Mouse (Mus musculus) intestine, embryonic 16.5 days (tissue): ENCODE data around the gene Gphb5. TPM values are rescaled to one million over a fixed set of nuclear protein-coding genes. Genes with fewer than 3 reads are reported as not detected.
A peak's percentile ranks its signal among the peaks of the same experiment; 100 is the strongest.

Source experiments
- ATAC-seq: fragments of 200-750 bp; cut with Nextera tagmentation; 2 replicates; pipeline ENCODE4 v1.8.0; 2017; ENCODE audit warnings: moderate TSS enrichment, moderate library complexity
- H3K27ac ChIP-seq: fragments of 300-500 bp; sonication (generic); 2 replicates; pipeline ENCODE4 v1.5.1; 2014; ENCODE audit warnings: mild to moderate bottlenecking, low read length
- H3K27me3 ChIP-seq: fragments of 300-500 bp; sonication (generic); replicated peaks from 2 replicates; pipeline ENCODE4 v1.6.1; 2014; ENCODE audit warnings: low read length, control low read depth, mixed read lengths; ENCODE audit not compliant: control insufficient read depth, insufficient read depth
- H3K36me3 ChIP-seq: fragments of 300-500 bp; sonication (generic); 2 replicates; pipeline ENCODE4 v1.6.1; 2014; ENCODE audit warnings: low read length, control low read depth; ENCODE audit not compliant: control insufficient read depth, insufficient read depth
- H3K4me1 ChIP-seq: fragments of 300-500 bp; sonication (generic); 2 replicates; pipeline ENCODE4 v1.6.1; 2014; ENCODE audit warnings: low read length, control low read depth, mixed read lengths; ENCODE audit not compliant: control insufficient read depth, insufficient read depth
- H3K4me2 ChIP-seq: fragments of 300-500 bp; sonication (generic); 2 replicates; pipeline ENCODE4 v1.6.1; 2014; ENCODE audit warnings: low read depth, low read length, control low read depth
- H3K4me3 ChIP-seq: fragments of 300-500 bp; sonication (generic); 2 replicates; pipeline ENCODE4 v1.5.1; 2014; ENCODE audit warnings: mild to moderate bottlenecking, low read length
- H3K9ac ChIP-seq: fragments of 300-500 bp; sonication (generic); 2 replicates; pipeline ENCODE4 v1.6.1; 2014; ENCODE audit warnings: low read depth, low read length
- H3K9me3 ChIP-seq: fragments of 300-500 bp; sonication (generic); 2 replicates; pipeline ENCODE4 v1.6.1; 2016; ENCODE audit warnings: low read length, control low read depth; ENCODE audit not compliant: control insufficient read depth
- WGBS: fragments of 180-500 bp; shearing (Covaris S2); extraction: QIAGEN DNeasy Blood & Tissue Kit; methylation state at CpG from one replicate; pipeline ENCODE4 v1.1.7; 2014; 5-methylcytosine and 5-hydroxymethylcytosine counted together
- polyA plus RNA-seq: library from polyadenylated mRNA; unstranded; fragments of >200 nt; fragmentation: Nextera tagmentation; extraction: Ambion mirVana; gene quantifications from 2 replicates; pipeline ENCODE4 v1.2.1, GENCODE M21; 2015

The Gphb5 gene
- polyA plus RNA-seq, 1 experiment from 2014 or later, result not detected

DNA sequence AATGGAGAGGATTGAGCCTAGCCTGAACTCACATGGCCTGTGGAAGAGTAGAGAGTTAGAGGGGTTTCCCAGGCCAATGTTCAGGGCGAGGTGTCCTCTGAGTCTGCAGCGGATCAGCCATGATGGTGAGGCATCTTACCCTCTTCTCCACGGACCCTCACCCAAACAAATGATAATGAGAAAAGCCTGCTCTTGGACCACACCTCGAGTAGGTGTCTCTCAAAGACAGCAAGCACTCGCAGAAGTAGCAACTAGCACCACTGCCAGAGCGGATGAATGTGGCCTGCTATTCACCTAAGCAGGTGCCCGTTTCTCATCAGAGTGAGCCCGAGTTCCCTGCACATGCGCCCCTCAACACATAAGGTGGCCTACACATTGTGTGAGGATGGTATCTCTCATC is 29.9 kb downstream of the Gphb5 start:
- Histone ChIP-seq H3K4me3 (no peak overlapping the region), H3K27me3 (no peaks in the 10 kb centered on the region), H3K4me1 (no peaks in the 10 kb centered on the region), H3K4me2 (no peak overlapping the region), H3K27ac (no peak overlapping the region), H3K9ac (no peak overlapping the region), H3K36me3 (no peaks in the 10 kb centered on the region), H3K9me3 (no peaks in the 10 kb centered on the region)
- no peak for ATAC-seq
- 89% methylated on average over 9 of the region's 9 CpGs for WGBS

DNA sequence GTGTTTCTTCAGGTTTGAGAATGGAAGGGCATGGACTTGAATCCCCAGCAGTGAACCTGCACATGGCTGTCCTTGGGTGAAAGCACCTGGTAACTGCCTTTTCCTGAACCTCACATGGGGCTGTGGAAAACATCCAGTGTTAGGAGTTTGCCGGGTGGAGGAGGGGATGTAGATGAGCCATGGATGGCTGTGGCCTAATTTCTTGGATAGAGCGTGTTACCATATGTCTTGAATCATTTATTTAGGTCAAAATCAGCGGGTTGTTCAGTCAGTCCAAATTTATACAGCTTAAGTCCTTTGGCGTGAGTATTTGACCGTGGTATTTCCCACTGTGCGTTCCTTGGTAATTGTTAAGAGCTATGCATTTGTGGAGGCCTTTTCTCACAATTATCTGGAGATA is 40.5 kb downstream of the Gphb5 start:
- no peak for ATAC-seq

GRCm38 (mm10) chr12:75375060-75375459 is 41.5 kb downstream of the Gphb5 start:
- H3K9ac ChIP-seq, result no peak overlapping the region
- no peak overlapping the region for H3K4me3 ChIP-seq
- no peaks in the 10 kb centered on the region for H3K4me1 ChIP-seq
- H3K36me3 ChIP-seq, result no peaks in the 10 kb centered on the region
- H3K27ac ChIP-seq, result no peak overlapping the region
- WGBS, result 85% methylated on average over 12 of the region's 12 CpGs
- no peaks in the 10 kb centered on the region for H3K9me3 ChIP-seq
- no peak overlapping the region for H3K4me2 ChIP-seq
- H3K27me3 ChIP-seq, result no peaks in the 10 kb centered on the region
- no peak for ATAC-seq

More for the DNA sequence above, 40.5 kb downstream of the Gphb5 start:
- Histone ChIP-seq H3K27ac (no peak overlapping the region), H3K9ac (no peak overlapping the region), H3K4me2 (no peak overlapping the region), H3K9me3 (no peaks in the 10 kb centered on the region), H3K4me3 (no peak overlapping the region), H3K27me3 (no peaks in the 10 kb centered on the region), H3K4me1 (no peaks in the 10 kb centered on the region), H3K36me3 (no peaks in the 10 kb centered on the region)
- 82% methylated on average over 6 of the region's 6 CpGs for WGBS

GRCm38 (mm10) chr12:75374437-75374836 is 42.1 kb downstream of the Gphb5 start:
- WGBS, result 92% methylated on average over 10 of the region's 10 CpGs
- no peak for ATAC-seq
- H3K4me2 ChIP-seq, result no peak overlapping the region
- no peak overlapping the region for H3K27ac ChIP-seq
- no peaks in the 10 kb centered on the region for H3K27me3 ChIP-seq
- H3K9ac ChIP-seq, result no peak overlapping the region
- H3K9me3 ChIP-seq, result no peaks in the 10 kb centered on the region
- H3K4me1 ChIP-seq, result no peaks in the 10 kb centered on the region; the same call in 1 of the 2 replicates
- no peak overlapping the region for H3K4me3 ChIP-seq
- H3K36me3 ChIP-seq, result no peaks in the 10 kb centered on the region

- Histone ChIP-seq H3K4me2 (no peak overlapping the region), H3K27me3 (no peaks in the 10 kb centered on the region), H3K4me1 (no peaks in the 10 kb centered on the region; the same call in 1 of the 2 replicates), H3K36me3 (no peaks in the 10 kb centered on the region), H3K9me3 (no peaks in the 10 kb centered on the region), H3K9ac (no peak overlapping the region), H3K27ac (no peak overlapping the region), H3K4me3 (no peak overlapping the region)
- 0 out of 2 replicates have a peak, but pooled peaks have one; percentile 18 for ATAC-seq
- 54% methylated on average over 2 of the region's 2 CpGs for WGBS
These were observed 47.1 kb downstream of the Gphb5 start for GRCm38 (mm10) chr12:75369418-75369851.

DNA sequence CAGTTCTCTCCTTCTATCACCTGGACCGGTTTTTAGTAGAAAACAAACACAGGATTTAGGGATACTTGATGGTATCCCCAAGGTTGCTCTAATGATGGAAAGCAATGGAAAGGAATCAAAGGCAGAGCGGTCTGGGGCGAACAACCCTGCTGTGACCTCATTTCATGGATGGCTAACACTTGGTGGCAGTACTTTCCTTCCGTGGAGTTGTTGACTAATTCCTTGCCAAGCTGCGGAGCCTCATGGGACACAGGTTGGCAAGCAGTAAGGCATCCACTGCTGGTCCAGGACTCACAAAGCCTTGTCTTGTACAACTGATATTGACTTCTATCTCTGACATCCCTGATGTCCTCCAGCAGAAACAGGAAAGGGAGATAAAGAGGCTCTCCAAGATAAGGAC is 48.1 kb downstream of the Gphb5 start:
- Histone ChIP-seq H3K27me3 (no peaks in the 10 kb centered on the region), H3K4me3 (no peak overlapping the region), H3K27ac (no peak overlapping the region), H3K4me2 (no peak overlapping the region), H3K36me3 (no peaks in the 10 kb centered on the region), H3K9ac (no peak overlapping the region), H3K4me1 (no peaks in the 10 kb centered on the region; the same call in 1 of the 2 replicates), H3K9me3 (no peaks in the 10 kb centered on the region)
- 90% methylated on average over 5 of the region's 5 CpGs for WGBS
- no peak for ATAC-seq

- Histone ChIP-seq H3K9ac (no peak overlapping the region), H3K27ac (no peak overlapping the region), H3K27me3 (no peaks in the 10 kb centered on the region), H3K4me2 (no peak overlapping the region), H3K9me3 (no peaks in the 10 kb centered on the region), H3K4me3 (no peak overlapping the region), H3K36me3 (no peaks in the 10 kb centered on the region), H3K4me1 (no peaks in the 10 kb centered on the region; the same call in 1 of the 2 replicates)
- 87% methylated on average over 6 of the region's 6 CpGs for WGBS
- no peak for ATAC-seq
These were observed 49.2 kb downstream of the Gphb5 start for GRCm38 (mm10) chr12:75367371-75367770.

DNA sequence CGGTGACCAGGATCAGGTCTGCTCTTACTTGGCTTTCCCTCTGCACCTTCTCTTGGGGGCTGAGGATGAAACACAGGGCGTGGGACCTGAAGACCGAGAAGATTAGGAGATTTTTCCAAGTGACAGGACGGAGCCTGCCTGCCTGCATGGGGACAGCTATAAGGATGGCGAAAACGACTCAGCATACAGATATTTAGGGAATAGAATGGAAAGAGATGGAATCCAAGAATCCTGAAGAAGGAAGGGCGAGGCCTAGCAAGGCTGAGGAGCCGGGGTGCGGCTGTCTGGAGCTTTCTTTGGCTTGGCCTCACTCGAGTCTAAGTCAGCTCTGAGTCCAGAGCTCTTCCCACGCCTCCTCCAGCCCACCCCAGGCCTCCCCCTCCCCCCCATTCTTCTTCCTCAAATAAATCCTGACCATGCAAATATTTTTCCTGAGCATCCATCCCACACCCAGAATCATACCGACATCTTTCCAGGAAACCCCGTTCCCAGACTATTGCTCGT is 50.9 kb downstream of the Gphb5 start:
- Histone ChIP-seq H3K4me1 (no peaks in the 10 kb centered on the region; the same call in 1 of the 2 replicates), H3K36me3 (no peaks in the 10 kb centered on the region), H3K27ac (no peak overlapping the region), H3K9ac (no peak overlapping the region), H3K4me2 (no peak overlapping the region), H3K4me3 (no peak overlapping the region), H3K9me3 (no peaks in the 10 kb centered on the region), H3K27me3 (no peaks in the 10 kb centered on the region)
- no peak for ATAC-seq
- 78% methylated on average over 14 of the region's 14 CpGs for WGBS

DNA sequence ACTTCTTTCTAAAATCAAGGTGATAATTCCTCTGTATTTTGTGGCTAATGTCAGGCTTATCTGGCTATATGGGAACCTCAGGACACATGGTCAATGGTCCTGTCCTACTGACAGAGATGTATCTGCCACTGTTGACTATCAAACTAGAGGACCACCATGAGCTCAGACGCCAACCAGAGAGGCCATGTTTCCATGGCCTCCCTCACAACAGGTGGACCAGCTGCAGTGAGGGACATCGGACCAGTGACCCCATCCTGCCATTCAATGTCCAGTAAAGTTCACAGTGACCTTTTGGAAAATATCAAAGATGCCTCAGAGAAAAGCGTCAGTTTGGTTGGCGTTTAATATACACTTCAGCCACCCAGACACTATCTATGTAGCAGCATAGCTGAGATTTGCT is 52.2 kb downstream of the Gphb5 start:
- no peak overlapping the region for H3K9ac ChIP-seq
- H3K4me1 ChIP-seq, result no peaks in the 10 kb centered on the region; the same call in 1 of the 2 replicates
- no peak for ATAC-seq
- H3K4me3 ChIP-seq, result no peak overlapping the region
- no peaks in the 10 kb centered on the region for H3K9me3 ChIP-seq
- no peaks in the 10 kb centered on the region for H3K27me3 ChIP-seq
- H3K27ac ChIP-seq, result no peak overlapping the region
- H3K4me2 ChIP-seq, result no peak overlapping the region
- WGBS, result 96% methylated on average over 4 of the region's 4 CpGs
- H3K36me3 ChIP-seq, result no peaks in the 10 kb centered on the region

DNA sequence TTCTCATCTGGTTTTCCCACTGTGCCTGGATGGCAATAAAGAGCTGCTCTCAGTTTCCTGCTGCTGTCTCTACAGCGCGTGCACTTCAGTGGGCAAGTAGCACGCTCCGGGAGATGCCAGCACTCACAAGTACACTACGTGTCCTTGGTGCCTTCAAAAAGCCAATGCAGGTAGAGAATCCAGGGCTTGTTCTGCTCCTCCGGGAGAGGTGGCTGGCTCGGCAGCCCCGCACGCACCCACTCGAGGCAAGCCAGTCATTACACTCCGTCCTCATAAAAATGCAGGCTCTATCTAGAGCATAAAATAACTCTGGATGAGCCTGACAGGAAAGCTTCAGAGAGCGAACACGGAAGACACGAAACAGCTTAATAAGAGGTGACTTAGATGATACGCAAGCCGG is 54.1 kb downstream of the Gphb5 start:
- H3K9ac ChIP-seq, result no peak overlapping the region
- no peaks in the 10 kb centered on the region for H3K9me3 ChIP-seq
- no peak overlapping the region for H3K27ac ChIP-seq
- no peak for ATAC-seq
- H3K27me3 ChIP-seq, result no peaks in the 10 kb centered on the region
- WGBS, result 89% methylated on average over 16 of the region's 16 CpGs
- no peak overlapping the region for H3K4me3 ChIP-seq
- H3K4me2 ChIP-seq, result no peak overlapping the region
- no peaks in the 10 kb centered on the region for H3K36me3 ChIP-seq
- no peaks in the 10 kb centered on the region for H3K4me1 ChIP-seq
